Mouse (Mus musculus): ENCODE data around the gene Dnm3. TPM values are rescaled to one million over a fixed set of nuclear protein-coding genes. Genes with fewer than 3 reads are reported as not detected.

Gene Dnm3
- polyA plus RNA-seq, 1 experiment from 2014 or later: 1.1 TPM

GRCm38 (mm10) chr1:162312621-162313020, 165.2 kb downstream of the Dnm3 start:
- ATAC-seq: no peak
- no peak overlapping the region for H3K4me2 ChIP-seq
- H3K27me3 ChIP-seq (replicated peaks): no peaks in the 10 kb centered on the region
- H3K4me1 ChIP-seq: 0 out of 2 replicates have a peak, but pooled peaks cover 3% of the 10 kb centered on the region
- no peaks in the 10 kb centered on the region for H3K9me3 ChIP-seq (replicated peaks)
- no peak overlapping the region for H3K9ac ChIP-seq
- no peaks in the 10 kb centered on the region for H3K36me3 ChIP-seq
- H3K27ac ChIP-seq: no peak overlapping the region
- WGBS (ENCODE audit: insufficient replicate concordance): 62% methylated on average over 2 of the region's 2 CpGs
- no peak overlapping the region for H3K4me3 ChIP-seq

GRCm38 (mm10) chr1:162312152-162312551, 165.7 kb downstream of the Dnm3 start:
- no peak overlapping the region for H3K27ac ChIP-seq
- no peak overlapping the region for H3K4me2 ChIP-seq
- WGBS (ENCODE audit: insufficient replicate concordance): 54% methylated on average over 7 of the region's 7 CpGs
- H3K4me1 ChIP-seq: 0 out of 2 replicates have a peak, but pooled peaks cover 3% of the 10 kb centered on the region
- ATAC-seq: no peak
- H3K4me3 ChIP-seq: no peak overlapping the region
- H3K36me3 ChIP-seq: no peaks in the 10 kb centered on the region
- no peaks in the 10 kb centered on the region for H3K9me3 ChIP-seq (replicated peaks)
- no peak overlapping the region for H3K9ac ChIP-seq
- no peaks in the 10 kb centered on the region for H3K27me3 ChIP-seq (replicated peaks)

GRCm38 (mm10) chr1:162305247-162305646, 172.6 kb downstream of the Dnm3 start:
- no peaks in the 10 kb centered on the region for H3K9me3 ChIP-seq (replicated peaks)
- no peaks in the 10 kb centered on the region for H3K4me1 ChIP-seq
- H3K4me3 ChIP-seq: no peak overlapping the region
- WGBS (ENCODE audit: insufficient replicate concordance): 70% methylated on average over 6 of the region's 6 CpGs
- no peak overlapping the region for H3K4me2 ChIP-seq
- H3K27me3 ChIP-seq (replicated peaks): no peaks in the 10 kb centered on the region
- H3K9ac ChIP-seq: no peak overlapping the region
- H3K27ac ChIP-seq: no peak overlapping the region
- H3K36me3 ChIP-seq: no peaks in the 10 kb centered on the region
- no peak for ATAC-seq

- H3K9me3 ChIP-seq (replicated peaks): no peaks in the 10 kb centered on the region
- no peak overlapping the region for H3K4me2 ChIP-seq
- 67% methylated on average over 4 of the region's 4 CpGs for WGBS (ENCODE audit: insufficient replicate concordance)
These were observed 175.4 kb downstream of the Dnm3 start for GRCm38 (mm10) chr1:162302480-162302879.

GRCm38 (mm10) chr1:162299558-162300319, 178.1 kb downstream of the Dnm3 start:
- Histone ChIP-seq H3K36me3 (no peaks in the 10 kb centered on the region), H3K4me2 (no peak overlapping the region), H3K4me3 (no peak overlapping the region), H3K27me3 (replicated peaks) (no peaks in the 10 kb centered on the region), H3K9ac (no peak overlapping the region), H3K4me1 (no peaks in the 10 kb centered on the region), H3K27ac (no peak overlapping the region), H3K9me3 (replicated peaks) (no peaks in the 10 kb centered on the region)
- WGBS (ENCODE audit: insufficient replicate concordance): 73% methylated on average over 12 of the region's 12 CpGs
- no peak for ATAC-seq

More at GRCm38 (mm10) chr1:162302480-162302879, 175.4 kb downstream of the Dnm3 start:
- no peak for ATAC-seq
- no peak overlapping the region for H3K27ac ChIP-seq
- no peak overlapping the region for H3K4me3 ChIP-seq
- H3K9ac ChIP-seq: no peak overlapping the region
- H3K36me3 ChIP-seq: no peaks in the 10 kb centered on the region
- H3K4me1 ChIP-seq: no peaks in the 10 kb centered on the region
- H3K27me3 ChIP-seq (replicated peaks): no peaks in the 10 kb centered on the region

- no peaks in the 10 kb centered on the region for H3K36me3 ChIP-seq
- ATAC-seq: no peak
- no peaks in the 10 kb centered on the region for H3K27me3 ChIP-seq (replicated peaks)
- WGBS (ENCODE audit: insufficient replicate concordance): 76% methylated on average over 3 of the region's 3 CpGs
- H3K9ac ChIP-seq: no peak overlapping the region
- H3K9me3 ChIP-seq (replicated peaks): no peaks in the 10 kb centered on the region
- H3K4me2 ChIP-seq: no peak overlapping the region
- H3K4me3 ChIP-seq: no peak overlapping the region
- no peaks in the 10 kb centered on the region for H3K4me1 ChIP-seq
- no peak overlapping the region for H3K27ac ChIP-seq
These were observed 179.3 kb downstream of the Dnm3 start for GRCm38 (mm10) chr1:162298527-162298926.

- H3K36me3 ChIP-seq: no peaks in the 10 kb centered on the region
- no peak overlapping the region for H3K9ac ChIP-seq
- H3K4me3 ChIP-seq: no peak overlapping the region
- H3K27ac ChIP-seq: no peak overlapping the region
- no peak overlapping the region for H3K4me2 ChIP-seq
- H3K9me3 ChIP-seq (replicated peaks): no peaks in the 10 kb centered on the region
- H3K27me3 ChIP-seq (replicated peaks): no peaks in the 10 kb centered on the region
- no peak for ATAC-seq
- no peaks in the 10 kb centered on the region for H3K4me1 ChIP-seq
- WGBS (ENCODE audit: insufficient replicate concordance): 58% methylated on average over 5 of the region's 5 CpGs
These were observed 182.4 kb downstream of the Dnm3 start for GRCm38 (mm10) chr1:162295443-162295842.

- Histone ChIP-seq H3K36me3 (no peaks in the 10 kb centered on the region), H3K27me3 (replicated peaks) (no peaks in the 10 kb centered on the region), H3K4me3 (no peak overlapping the region), H3K27ac (no peak overlapping the region), H3K4me1 (no peaks in the 10 kb centered on the region), H3K4me2 (no peak overlapping the region), H3K9ac (no peak overlapping the region), H3K9me3 (replicated peaks) (no peaks in the 10 kb centered on the region)
- 73% methylated on average over 4 of the region's 4 CpGs for WGBS (ENCODE audit: insufficient replicate concordance)
- no peak for ATAC-seq
These were observed 183.3 kb downstream of the Dnm3 start for GRCm38 (mm10) chr1:162294572-162294910.

- H3K9ac ChIP-seq: no peak overlapping the region
- no peaks in the 10 kb centered on the region for H3K27me3 ChIP-seq (replicated peaks)
- 56% methylated on average over 4 of the region's 4 CpGs for WGBS (ENCODE audit: insufficient replicate concordance)
- no peak for ATAC-seq
- no peaks in the 10 kb centered on the region for H3K9me3 ChIP-seq (replicated peaks)
- H3K36me3 ChIP-seq: no peaks in the 10 kb centered on the region
- H3K4me1 ChIP-seq: no peaks in the 10 kb centered on the region
- H3K27ac ChIP-seq: no peak overlapping the region
- no peak overlapping the region for H3K4me2 ChIP-seq
- H3K4me3 ChIP-seq: no peak overlapping the region
These were observed 183.9 kb downstream of the Dnm3 start for GRCm38 (mm10) chr1:162293732-162294571.

GRCm38 (mm10) chr1:162286910-162287309, 190.9 kb downstream of the Dnm3 start:
- no peak overlapping the region for H3K4me2 ChIP-seq
- no peaks in the 10 kb centered on the region for H3K9me3 ChIP-seq (replicated peaks)
- 44% methylated on average over 6 of the region's 6 CpGs for WGBS (ENCODE audit: insufficient replicate concordance)
- no peak overlapping the region for H3K9ac ChIP-seq
- H3K4me3 ChIP-seq: no peak overlapping the region
- H3K27me3 ChIP-seq (replicated peaks): no peaks in the 10 kb centered on the region
- H3K27ac ChIP-seq: no peak overlapping the region
- H3K36me3 ChIP-seq: no peaks in the 10 kb centered on the region
- ATAC-seq: no peak
- no peaks in the 10 kb centered on the region for H3K4me1 ChIP-seq

GRCm38 (mm10) chr1:162281981-162282381, 195.9 kb downstream of the Dnm3 start:
- no peaks in the 10 kb centered on the region for H3K27me3 ChIP-seq (replicated peaks)
- no peak for ATAC-seq
- H3K4me2 ChIP-seq: no peak overlapping the region
- H3K9me3 ChIP-seq (replicated peaks): no peaks in the 10 kb centered on the region
- 54% methylated on average over 7 of the region's 7 CpGs for WGBS (ENCODE audit: insufficient replicate concordance)
- H3K4me1 ChIP-seq: no peaks in the 10 kb centered on the region
- no peak overlapping the region for H3K4me3 ChIP-seq
- no peaks in the 10 kb centered on the region for H3K36me3 ChIP-seq
- no peak overlapping the region for H3K27ac ChIP-seq
- H3K9ac ChIP-seq: no peak overlapping the region

- Histone ChIP-seq H3K9ac (no peak overlapping the region), H3K4me1 (no peaks in the 10 kb centered on the region), H3K9me3 (replicated peaks) (no peaks in the 10 kb centered on the region), H3K4me3 (no peak overlapping the region), H3K36me3 (no peaks in the 10 kb centered on the region), H3K27ac (no peak overlapping the region), H3K27me3 (replicated peaks) (no peaks in the 10 kb centered on the region), H3K4me2 (no peak overlapping the region)
- WGBS (ENCODE audit: insufficient replicate concordance): 76% methylated on average over 4 of the region's 4 CpGs
- no peak for ATAC-seq
These were observed 197.8 kb downstream of the Dnm3 start for GRCm38 (mm10) chr1:162280052-162280451.
